Mouse (Mus musculus) gastrocnemius, postnatal 4 days (tissue): Measurements from ENCODE around the gene Klk5. TPM values are rescaled to one million over a fixed set of nuclear protein-coding genes. Genes with fewer than 3 reads are reported as not detected.

Experiments
- DNase-seq, 2 experiments: peaks; one replicate each; pipeline ENCODE4 v3.0.0; 2021 to 2022; ENCODE audit warnings: low spot score in 2 of 2, mixed read lengths in 2 of 2
- total RNA-seq, 2 experiments: library from RNA; stranded (reverse); gene quantifications; 2 replicates each; pipeline ENCODE4 v1.2.3; 2021

Gene Klk5
- total RNA-seq, 2 experiments from 2014 or later = not detected

DNA sequence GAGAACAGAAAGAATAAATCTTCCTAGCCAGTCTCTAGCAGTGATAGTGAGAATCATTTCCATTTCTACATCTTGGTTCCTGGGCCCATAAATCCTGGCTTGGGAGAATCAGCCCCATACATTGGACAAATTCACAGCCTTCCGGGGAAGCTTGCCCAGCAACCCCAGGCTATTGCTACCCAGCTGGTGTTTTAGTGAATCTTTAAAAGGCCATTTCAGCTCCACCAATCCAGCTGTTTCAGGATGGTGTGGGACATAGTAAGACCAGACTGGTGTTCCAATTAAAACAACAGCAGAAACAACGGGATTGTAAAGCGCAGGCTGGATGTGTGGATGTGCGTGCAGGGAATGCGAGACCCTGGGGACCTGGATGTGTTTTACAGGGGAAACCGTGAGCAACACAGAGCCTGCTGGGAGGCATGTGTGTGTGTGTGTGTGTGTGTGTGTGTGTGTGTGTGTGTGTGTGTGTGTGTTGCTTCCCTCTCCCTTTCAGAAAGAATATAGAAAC, 33.2 kb downstream of the Klk5 start:
- no peak for DNase-seq

DNA sequence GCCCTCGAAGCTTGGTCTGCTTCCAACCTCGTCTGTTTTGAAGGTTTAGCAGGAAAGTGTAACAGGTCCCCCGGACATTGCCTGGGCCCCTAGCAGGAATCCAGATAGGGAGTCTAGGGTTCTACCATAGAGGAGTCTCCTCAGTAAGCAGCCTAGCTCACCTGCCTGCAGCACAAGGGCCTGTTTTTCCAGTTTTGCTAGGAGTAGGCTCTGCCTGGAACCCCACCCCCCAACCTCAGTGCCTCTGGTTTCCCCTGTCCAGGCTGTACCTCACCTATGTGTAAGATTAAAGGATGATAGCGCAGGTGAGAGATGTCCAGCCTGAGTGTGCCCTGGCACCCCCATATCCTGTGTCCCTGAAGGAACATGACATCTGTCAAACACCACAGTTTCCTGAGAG, 34.7 kb downstream of the Klk5 start:
- no peak for DNase-seq

DNA sequence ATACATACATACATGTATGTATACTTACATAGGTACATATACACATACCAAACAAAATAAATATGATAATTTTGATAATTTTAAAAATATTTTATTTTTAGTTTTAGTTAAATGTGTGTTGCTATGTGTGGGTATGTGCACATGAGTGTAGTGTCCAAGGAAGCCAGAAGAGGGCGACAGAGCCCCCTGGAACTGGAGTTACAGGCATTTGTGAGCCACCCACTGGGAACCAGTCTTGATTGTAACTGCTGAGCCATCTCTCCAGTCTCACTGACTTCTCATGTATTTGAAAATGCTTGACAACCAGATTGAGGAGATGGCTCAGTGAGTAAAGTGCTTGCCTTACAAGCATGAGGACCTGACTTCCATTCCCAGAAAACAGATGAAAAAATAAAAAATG, 36.5 kb downstream of the Klk5 start:
- no peak for DNase-seq

DNA sequence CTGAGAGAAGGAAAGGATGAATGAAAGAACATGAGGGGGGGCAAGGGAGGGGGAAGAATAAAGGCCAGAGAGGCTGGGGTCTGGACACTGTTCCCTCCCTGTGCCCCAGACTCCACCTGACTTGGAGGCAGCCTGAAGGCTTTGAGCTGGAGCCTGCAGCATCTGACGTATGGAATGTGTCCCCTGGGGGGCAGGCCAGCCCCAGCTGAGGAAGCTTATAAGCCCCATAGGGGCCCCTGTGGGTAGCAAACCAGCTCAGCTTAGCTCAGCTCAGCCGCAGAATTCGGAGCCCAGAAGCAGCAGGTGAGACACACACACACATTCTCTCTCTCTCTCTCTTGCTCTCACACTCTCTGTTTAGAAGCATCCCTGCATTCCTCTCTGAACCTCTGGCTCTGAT, 39.1 kb downstream of the Klk5 start, which contains the start of gene Klk4:
Klk4 (plus strand) TSS at position 249 of the 400 bp plus-strand sequence.
- DNase-seq = no peak

DNA sequence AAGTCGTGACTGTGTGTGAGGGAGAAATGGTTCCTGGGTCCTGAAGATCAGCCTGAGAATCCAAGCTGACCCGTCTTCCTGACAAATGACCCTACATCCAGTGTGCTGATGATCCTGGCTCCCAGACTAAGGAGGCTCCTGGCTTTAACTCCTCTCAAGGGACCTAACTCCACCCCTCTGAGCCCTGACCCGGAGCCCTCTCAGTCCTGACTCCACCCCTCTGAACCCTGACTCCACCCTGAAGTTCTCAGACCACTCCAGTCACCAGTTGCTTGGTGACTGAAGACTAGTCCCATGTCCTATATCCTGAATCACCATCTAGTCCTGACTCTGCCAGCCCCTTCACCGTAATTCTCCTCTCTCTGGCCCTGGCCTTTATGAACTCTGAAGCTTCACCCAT, 40.6 kb downstream of the Klk5 start:
- no peak for DNase-seq

DNA sequence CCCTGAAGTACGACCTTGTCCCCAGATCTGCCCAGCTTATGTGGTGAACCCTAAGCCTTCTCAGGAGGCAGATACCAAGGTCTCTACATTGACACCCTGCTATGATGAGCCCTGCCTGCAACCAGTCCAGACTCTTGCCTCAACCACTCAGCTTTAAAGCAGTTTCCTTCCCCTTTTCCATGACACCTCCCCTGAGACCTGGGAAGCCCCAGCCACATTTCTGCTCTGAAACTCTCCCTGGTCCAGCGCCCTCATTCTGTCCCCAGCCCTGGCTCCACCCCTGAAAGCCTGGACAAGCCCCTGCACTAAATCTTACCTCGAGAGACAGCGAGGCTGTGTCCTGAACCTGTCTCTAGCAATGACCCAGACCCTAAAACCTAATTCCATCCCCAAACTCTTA, 41.0 kb downstream of the Klk5 start:
- no peak for DNase-seq

DNA sequence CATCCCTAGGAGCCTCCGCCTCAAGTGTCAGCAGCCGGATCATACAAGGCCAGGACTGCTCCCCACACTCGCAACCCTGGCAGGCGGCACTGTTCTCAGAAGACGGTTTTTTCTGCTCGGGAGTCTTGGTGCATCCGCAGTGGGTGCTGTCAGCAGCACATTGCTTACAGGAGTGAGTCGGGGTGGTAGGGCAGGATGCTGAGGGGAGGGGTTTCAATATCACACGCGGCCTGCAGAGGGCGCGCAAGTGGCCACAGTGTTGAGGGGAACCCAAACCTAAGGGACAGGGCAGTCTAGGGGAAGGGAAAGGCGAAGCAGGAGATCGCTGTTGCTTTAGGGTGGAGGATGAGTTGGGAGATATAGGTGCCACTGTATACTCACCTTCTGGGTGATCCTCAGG, 41.8 kb downstream of the Klk5 start:
- peak in 1 of 2 experiments; percentile 24 for DNase-seq

DNA sequence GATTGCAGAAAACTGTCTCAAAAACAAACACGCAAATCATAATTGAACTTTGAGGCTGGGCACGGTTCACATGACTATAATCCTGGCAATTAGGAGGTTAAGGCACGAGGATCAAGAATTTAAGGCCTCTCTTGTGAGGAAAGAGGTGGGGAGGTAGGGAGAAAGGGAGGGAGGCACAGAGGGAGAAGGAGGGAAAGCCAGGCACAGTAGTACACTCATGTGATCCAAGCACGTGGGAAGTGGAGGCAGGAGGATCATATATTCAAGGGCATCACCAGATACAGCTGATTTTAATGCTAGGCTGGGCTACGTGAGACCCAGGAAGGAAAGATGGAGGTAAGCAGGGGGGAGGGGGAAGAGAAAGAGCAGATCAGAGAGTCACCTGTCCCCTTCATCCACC, 49.6 kb downstream of the Klk5 start:
- no peak for DNase-seq

DNA sequence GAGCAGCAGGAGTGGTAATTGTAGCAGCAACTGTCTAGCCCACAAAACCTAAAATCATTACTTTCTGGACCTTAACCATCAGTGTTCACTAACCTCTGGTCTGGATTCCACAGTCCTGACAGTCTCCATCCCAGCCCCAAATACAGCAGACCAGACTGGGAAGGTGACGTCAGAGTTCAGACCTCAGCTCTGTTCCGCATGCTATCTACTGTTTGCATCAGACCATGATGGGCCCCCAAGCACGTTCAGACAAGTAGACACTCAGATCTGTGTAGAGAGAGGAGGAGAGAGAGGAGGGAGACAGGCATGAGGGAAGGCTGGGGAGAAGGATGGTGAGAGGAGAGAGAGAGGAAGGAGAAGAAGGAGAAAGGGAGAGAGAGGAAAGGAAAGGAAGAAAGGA, 50.0 kb downstream of the Klk5 start:
- no peak for DNase-seq

DNA sequence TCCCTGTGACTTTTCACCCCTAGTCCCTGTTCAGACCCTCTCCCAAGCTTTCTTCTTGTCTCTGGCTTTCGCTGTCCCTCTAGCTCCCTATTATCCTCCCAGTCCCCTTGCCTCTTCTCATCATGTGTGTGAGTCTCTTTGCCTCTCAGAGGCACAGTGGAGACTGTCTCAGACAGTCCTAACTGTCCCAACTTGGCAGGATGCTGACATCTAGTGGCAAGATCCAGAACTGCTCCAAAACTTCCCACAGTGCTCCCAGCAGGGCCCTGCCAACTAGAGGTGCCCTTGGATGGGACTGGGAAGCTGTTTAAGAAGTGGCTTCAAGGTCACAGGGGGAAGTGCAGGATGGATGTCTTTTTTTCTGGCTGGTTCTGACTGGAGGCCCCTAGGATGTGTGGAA, 53.1 kb downstream of the Klk5 start:
- DNase-seq = peak; percentile 52 to 69

Other genes with a start within 250 kb of the Klk5 start
- gene Zfp819, start 234.8 kb upstream of the Klk5 start, total RNA-seq = not detected
- not detected for gene Ceacam18, start 207.3 kb upstream of the Klk5 start, total RNA-seq
- 1 to 10 TPM in 1 of 2 experiments, under 1 TPM in 1; 0.91 to 1.1 TPM for gene Siglece, start 181.8 kb upstream of the Klk5 start, total RNA-seq
- gene Ctu1, start 170.0 kb upstream of the Klk5 start, total RNA-seq = 1 to 10 TPM; 4.9 to 5.4 TPM
- gene Klk14, start 151.6 kb upstream of the Klk5 start, total RNA-seq = not detected
- not detected for gene Klk13, start 129.4 kb upstream of the Klk5 start, total RNA-seq
- gene Klk12, start 73.1 kb upstream of the Klk5 start, total RNA-seq = not detected
- not detected for gene Klk11, start 67.4 kb upstream of the Klk5 start, total RNA-seq
- gene Klk10, start 60.9 kb upstream of the Klk5 start, total RNA-seq = under 1 TPM in 1 of 2 experiments, not detected in 1; 0.18 TPM
- gene Klk9, start 50.1 kb upstream of the Klk5 start, total RNA-seq = not detected
- gene Klk8, start 44.4 kb upstream of the Klk5 start, total RNA-seq = 1 to 10 TPM; 2.5 to 3.5 TPM
- not detected for gene Klk7, start 30.7 kb upstream of the Klk5 start, total RNA-seq
- gene Klk6, start 17.5 kb upstream of the Klk5 start, total RNA-seq = not detected
- under 1 TPM in 1 of 2 experiments, not detected in 1; 0.21 TPM for gene Klk4, start 39.2 kb downstream of the Klk5 start, total RNA-seq
- gene Klk15, start 91.8 kb downstream of the Klk5 start, total RNA-seq = not detected
- not detected for gene Klk1b8, start 108.7 kb downstream of the Klk5 start, total RNA-seq
- gene Klk1b1, start 124.8 kb downstream of the Klk5 start, total RNA-seq = not detected
- gene Klk1b9, start 134.1 kb downstream of the Klk5 start, total RNA-seq = not detected
- gene Klk1b11, start 153.9 kb downstream of the Klk5 start, total RNA-seq = not detected
- gene Klk1b26, start 170.2 kb downstream of the Klk5 start, total RNA-seq = under 1 TPM; 0.39 to 0.62 TPM
- gene Klk1b27, start 210.3 kb downstream of the Klk5 start, total RNA-seq = not detected